Mouse (Mus musculus) liver, embryonic 16.5 days (tissue): Measurements from ENCODE around the gene Olfr781. TPM values are rescaled to one million over a fixed set of nuclear protein-coding genes. Genes with fewer than 3 reads are reported as not detected.

Experiments used
- polyA plus RNA-seq: library from polyadenylated mRNA; unstranded; fragments of >200 nt; fragmentation: Nextera tagmentation; extraction: Ambion mirVana; gene quantifications from 2 replicates; pipeline ENCODE4 v1.2.1, GENCODE M21; 2015

Gene Olfr781
- polyA plus RNA-seq, 1 experiment from 2014 or later: not detected

Other genes with a start within 250 kb of the Olfr781 start
- gene Olfr767, start 245.9 kb upstream of the Olfr781 start, polyA plus RNA-seq: not detected in 2 replicates
- gene Olfr768, start 229.5 kb upstream of the Olfr781 start, polyA plus RNA-seq: not detected in 2 replicates
- gene Olfr769, start 211.0 kb upstream of the Olfr781 start, polyA plus RNA-seq: not detected in 2 replicates
- gene Olfr770, start 189.9 kb upstream of the Olfr781 start, polyA plus RNA-seq: not detected in 2 replicates
- gene Olfr771, start 164.1 kb upstream of the Olfr781 start, polyA plus RNA-seq: not detected in 2 replicates
- gene Olfr772, start 150.9 kb upstream of the Olfr781 start, polyA plus RNA-seq: not detected in 2 replicates
- gene Olfr773, start 141.4 kb upstream of the Olfr781 start, polyA plus RNA-seq: not detected in 2 replicates
- gene Olfr774, start 92.7 kb upstream of the Olfr781 start, polyA plus RNA-seq: not detected in 2 replicates
- not detected in 2 replicates for gene Olfr775, start 80.4 kb upstream of the Olfr781 start, polyA plus RNA-seq
- not detected in 2 replicates for gene Olfr776, start 69.7 kb upstream of the Olfr781 start, polyA plus RNA-seq
- gene Olfr777, start 57.4 kb upstream of the Olfr781 start, polyA plus RNA-seq: not detected in 2 replicates
- gene Olfr780, start 10.7 kb upstream of the Olfr781 start, polyA plus RNA-seq: not detected in 2 replicates
- not detected in 2 replicates for gene Olfr782, start 20.0 kb downstream of the Olfr781 start, polyA plus RNA-seq
- gene Olfr784, start 55.2 kb downstream of the Olfr781 start, polyA plus RNA-seq: 0.04 TPM in 1 of 2 replicates, not detected in the other
- gene Olfr785, start 76.6 kb downstream of the Olfr781 start, polyA plus RNA-seq: not detected in 2 replicates
- not detected in 2 replicates for gene Olfr786, start 98.5 kb downstream of the Olfr781 start, polyA plus RNA-seq
- not detected in 2 replicates for gene Olfr787, start 133.0 kb downstream of the Olfr781 start, polyA plus RNA-seq
- gene Olfr788, start 142.1 kb downstream of the Olfr781 start, polyA plus RNA-seq: not detected in 2 replicates
- not detected in 2 replicates for gene Olfr789, start 155.9 kb downstream of the Olfr781 start, polyA plus RNA-seq
- gene Olfr790, start 169.6 kb downstream of the Olfr781 start, polyA plus RNA-seq: not detected in 2 replicates
- not detected in 2 replicates for gene Olfr791, start 192.9 kb downstream of the Olfr781 start, polyA plus RNA-seq
- gene Olfr792, start 210.3 kb downstream of the Olfr781 start, polyA plus RNA-seq: not detected in 2 replicates
- not detected in 2 replicates for gene Olfr794, start 238.8 kb downstream of the Olfr781 start, polyA plus RNA-seq